Mouse (Mus musculus): ENCODE measurements around the gene Ddx42. TPM values are rescaled to one million over a fixed set of nuclear protein-coding genes. Genes with fewer than 3 reads are reported as not detected.
"Not testable (repeated sequence)": the region's sequence is repeated elsewhere in the genome, so short reads cannot be mapped to it uniquely, and the experiment has no call there.

Ddx42 gene
- polyA plus RNA-seq, 1 experiment from 2014 or later: 70.0 TPM

DNA sequence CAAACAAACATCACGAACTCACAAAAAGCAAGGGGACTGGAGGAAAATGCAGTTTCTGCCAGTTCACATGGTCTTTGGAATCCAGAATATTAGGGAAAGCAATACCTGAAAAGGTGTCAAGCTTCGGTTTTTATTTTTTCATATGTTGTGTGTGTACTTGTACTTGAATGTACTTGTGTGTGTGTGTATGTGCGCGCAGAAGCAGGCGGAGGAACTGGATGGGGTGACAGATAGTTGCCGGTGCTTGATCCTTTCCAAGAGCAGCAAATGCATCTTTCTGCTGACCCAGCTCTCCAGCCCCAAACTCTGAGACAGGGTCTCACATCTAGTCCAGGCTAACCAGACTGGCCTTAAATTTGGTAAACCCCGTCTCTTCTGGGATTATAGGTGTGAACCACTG is 21.8 kb upstream of the Ddx42 start:
- H3K27me3 ChIP-seq (ENCODE audit: control insufficient read depth, insufficient read depth, low read length): no peaks in the 10 kb centered on the region
- WGBS: 91% methylated on average over 7 of the region's 7 CpGs
- no peak overlapping the region for H3K4me3 ChIP-seq (replicated peaks; ENCODE audit: low read length)
- peaks cover 5% of the 10 kb centered on the region; the same call in 1 of the 2 replicates for H3K4me1 ChIP-seq (ENCODE audit: control insufficient read depth, insufficient read depth, low read length)
- no peak overlapping the region for H3K9ac ChIP-seq (ENCODE audit: low read length)
- H3K4me2 ChIP-seq (ENCODE audit: low read depth, low read length): no peak overlapping the region
- H3K36me3 ChIP-seq (ENCODE audit: control insufficient read depth, insufficient read depth, low read length): peaks cover 10% of the 10 kb centered on the region; the same call in 1 of the 2 replicates
- no peaks in the 10 kb centered on the region for H3K9me3 ChIP-seq (replicated peaks; ENCODE audit: control insufficient read depth, low read length)
- no peak for ATAC-seq (ENCODE audit: insufficient read depth, low FRiP score)
- H3K27ac ChIP-seq (ENCODE audit: low read length): 0 out of 2 replicates have a peak overlapping the region, but pooled peaks have one; percentile 17

DNA sequence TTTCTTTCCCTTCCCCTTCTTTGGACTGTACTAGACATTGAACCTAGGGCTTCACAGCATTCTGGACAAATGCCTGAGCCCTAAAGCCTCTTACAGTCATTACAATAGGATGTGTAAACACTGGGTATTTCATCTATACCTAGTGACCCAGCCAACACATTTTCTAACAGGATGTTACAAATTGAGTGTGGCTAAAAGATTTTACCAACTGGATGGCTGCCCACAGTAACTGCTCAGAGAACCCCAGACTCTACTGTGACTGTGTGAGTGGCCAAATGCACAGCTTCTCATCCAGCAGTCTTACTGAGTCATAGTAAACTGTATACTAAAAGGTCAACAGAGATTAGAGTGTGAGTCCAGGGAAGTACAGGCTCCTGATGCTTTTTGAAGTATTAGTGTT is 21.4 kb upstream of the Ddx42 start:
- Histone ChIP-seq H3K27ac (ENCODE audit: low read length) (0 out of 2 replicates have a peak overlapping the region, but pooled peaks have one; percentile 17), H3K36me3 (ENCODE audit: control insufficient read depth, insufficient read depth, low read length) (peaks cover 10% of the 10 kb centered on the region; the same call in 1 of the 2 replicates), H3K4me2 (ENCODE audit: low read depth, low read length) (no peak overlapping the region), H3K4me1 (ENCODE audit: control insufficient read depth, insufficient read depth, low read length) (peaks cover 5% of the 10 kb centered on the region; the same call in 1 of the 2 replicates), H3K27me3 (ENCODE audit: control insufficient read depth, insufficient read depth, low read length) (no peaks in the 10 kb centered on the region), H3K4me3 (replicated peaks; ENCODE audit: low read length) (no peak overlapping the region), H3K9me3 (replicated peaks; ENCODE audit: control insufficient read depth, low read length) (no peaks in the 10 kb centered on the region), H3K9ac (ENCODE audit: low read length) (no peak overlapping the region)
- no peak for ATAC-seq (ENCODE audit: insufficient read depth, low FRiP score)

DNA sequence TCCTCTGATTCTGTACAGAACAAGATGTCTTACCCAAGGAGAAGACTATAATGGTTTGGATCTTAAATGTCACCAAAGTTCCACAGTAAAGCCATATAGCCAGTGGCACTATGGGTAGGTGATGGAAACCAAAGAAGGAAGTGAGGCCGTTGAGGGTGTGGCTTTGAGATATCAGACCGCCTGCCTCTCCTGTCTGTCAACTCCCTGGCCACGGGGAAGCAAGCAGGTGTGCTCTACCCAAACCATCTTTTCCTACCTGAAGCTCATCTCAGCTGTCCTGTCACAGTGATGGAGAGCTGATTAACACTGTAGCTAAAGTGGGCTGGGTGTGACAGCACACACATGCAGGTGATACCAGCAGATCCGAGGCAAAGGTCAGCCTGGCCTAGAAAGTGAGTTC is 18.4 kb upstream of the Ddx42 start:
- no peak overlapping the region for H3K27ac ChIP-seq (ENCODE audit: low read length)
- H3K4me3 ChIP-seq (replicated peaks; ENCODE audit: low read length): no peak overlapping the region
- peaks cover 10% of the 10 kb centered on the region; the same call in 1 of the 2 replicates for H3K36me3 ChIP-seq (ENCODE audit: control insufficient read depth, insufficient read depth, low read length)
- H3K9ac ChIP-seq (ENCODE audit: low read length): no peak overlapping the region
- H3K27me3 ChIP-seq (ENCODE audit: control insufficient read depth, insufficient read depth, low read length): no peaks in the 10 kb centered on the region
- no peaks in the 10 kb centered on the region for H3K4me1 ChIP-seq (ENCODE audit: control insufficient read depth, insufficient read depth, low read length)
- no peak for ATAC-seq (ENCODE audit: insufficient read depth, low FRiP score)
- 76% methylated on average over 4 of the region's 4 CpGs for WGBS
- no peak overlapping the region for H3K4me2 ChIP-seq (ENCODE audit: low read depth, low read length)
- H3K9me3 ChIP-seq (replicated peaks; ENCODE audit: control insufficient read depth, low read length): no peaks in the 10 kb centered on the region

DNA sequence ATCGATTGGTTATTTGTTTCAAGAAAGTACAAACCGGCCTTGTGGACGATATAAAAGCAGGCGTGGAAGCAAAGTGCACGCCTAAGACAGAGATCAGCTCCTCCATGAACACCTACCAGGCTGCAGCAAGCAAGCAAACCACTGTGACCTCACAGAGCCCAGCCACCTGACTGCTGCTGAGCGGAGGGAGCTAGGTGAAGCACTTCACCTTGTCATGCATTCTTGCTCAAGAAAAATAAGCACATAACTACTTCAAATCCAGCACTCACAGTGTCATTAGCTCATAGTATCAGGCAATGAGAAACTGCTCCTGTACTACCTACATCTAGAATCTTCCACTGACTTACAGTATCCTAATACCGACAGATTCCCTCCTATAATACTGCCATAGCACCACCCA is 16.7 kb upstream of the Ddx42 start:
- H3K36me3 ChIP-seq (ENCODE audit: control insufficient read depth, insufficient read depth, low read length): peaks cover 10% of the 10 kb centered on the region; the same call in 1 of the 2 replicates
- H3K4me3 ChIP-seq (replicated peaks; ENCODE audit: low read length); H3K9me3 ChIP-seq (replicated peaks; ENCODE audit: control insufficient read depth, low read length); H3K4me2 ChIP-seq (ENCODE audit: low read depth, low read length); H3K27ac ChIP-seq (ENCODE audit: low read length); ATAC-seq (ENCODE audit: insufficient read depth, low FRiP score); H3K4me1 ChIP-seq (ENCODE audit: control insufficient read depth, insufficient read depth, low read length); H3K27me3 ChIP-seq (ENCODE audit: control insufficient read depth, insufficient read depth, low read length); H3K9ac ChIP-seq (ENCODE audit: low read length): not testable (repeated sequence)
- 92% methylated on average over 7 of the region's 7 CpGs for WGBS

DNA sequence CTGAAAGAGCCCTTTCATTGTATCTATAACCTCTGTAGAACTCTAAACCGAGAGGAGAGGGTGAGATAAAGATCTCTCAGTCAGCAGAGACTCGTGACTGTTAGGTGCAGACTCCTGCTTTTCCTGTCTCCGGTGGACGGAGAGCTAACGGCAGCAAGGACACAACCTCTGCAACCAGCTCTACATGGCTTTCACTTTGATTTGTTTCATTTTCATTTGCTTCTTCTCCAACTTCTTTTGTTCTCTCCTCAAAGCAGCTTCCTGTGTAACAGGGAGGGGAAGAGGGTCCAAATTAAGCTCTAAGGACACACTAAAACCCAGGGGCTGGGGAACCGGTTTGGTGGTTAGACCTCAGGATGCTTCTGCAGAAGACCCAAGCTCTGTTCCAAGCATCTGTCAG is 16.0 kb upstream of the Ddx42 start:
- H3K9ac ChIP-seq (ENCODE audit: low read length): no peak overlapping the region
- ATAC-seq (ENCODE audit: insufficient read depth, low FRiP score): no peak
- no peak overlapping the region for H3K4me3 ChIP-seq (replicated peaks; ENCODE audit: low read length)
- 74% methylated on average over 6 of the region's 6 CpGs for WGBS
- H3K27ac ChIP-seq (ENCODE audit: low read length): no peak overlapping the region
- H3K27me3 ChIP-seq (ENCODE audit: control insufficient read depth, insufficient read depth, low read length): no peaks in the 10 kb centered on the region
- no peak overlapping the region for H3K4me2 ChIP-seq (ENCODE audit: low read depth, low read length)
- no peaks in the 10 kb centered on the region for H3K4me1 ChIP-seq (ENCODE audit: control insufficient read depth, insufficient read depth, low read length)
- no peaks in the 10 kb centered on the region for H3K9me3 ChIP-seq (replicated peaks; ENCODE audit: control insufficient read depth, low read length)
- peaks cover 14% of the 10 kb centered on the region; the same call in 1 of the 2 replicates for H3K36me3 ChIP-seq (ENCODE audit: control insufficient read depth, insufficient read depth, low read length)

DNA sequence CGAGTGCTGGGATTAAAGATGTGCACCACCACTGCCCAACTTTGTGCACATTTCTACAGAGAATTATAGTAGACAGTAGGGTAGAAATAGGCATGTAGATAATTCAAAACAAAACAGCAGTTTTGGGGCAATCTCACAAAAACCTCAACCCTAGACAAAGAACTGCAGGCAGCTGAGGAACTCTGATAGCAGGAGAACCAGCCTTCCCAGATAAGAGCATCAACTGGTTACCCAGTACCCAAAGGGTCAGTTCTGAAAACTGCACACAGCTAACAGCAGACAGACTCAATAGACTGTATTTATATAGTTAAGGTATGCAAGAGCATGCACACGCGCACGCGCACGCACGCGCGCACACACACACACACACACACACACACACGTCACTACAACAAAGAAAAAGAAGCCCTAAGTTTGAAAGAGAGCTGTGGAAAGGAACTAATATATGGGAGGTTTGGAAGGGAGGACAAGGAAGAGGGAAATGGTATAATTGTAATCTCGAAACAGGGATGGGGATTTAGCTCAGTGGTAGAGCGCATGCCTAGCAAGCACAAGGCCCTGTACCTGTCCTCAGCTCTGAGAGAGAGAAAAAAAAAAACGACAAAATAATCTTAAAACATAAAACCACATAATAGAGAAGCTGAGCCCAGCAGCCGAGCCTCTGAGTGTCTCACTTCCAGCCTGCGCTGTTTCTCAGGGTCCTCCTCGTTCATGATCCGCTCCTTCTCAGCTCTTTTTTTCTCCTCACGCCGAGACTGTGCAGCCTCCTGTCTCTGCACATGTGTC is 15.2 kb upstream of the Ddx42 start:
- H3K9me3 ChIP-seq (replicated peaks; ENCODE audit: control insufficient read depth, low read length): no peaks in the 10 kb centered on the region
- ATAC-seq (ENCODE audit: insufficient read depth, low FRiP score): no peak
- no peak overlapping the region for H3K4me2 ChIP-seq (ENCODE audit: low read depth, low read length)
- no peak overlapping the region for H3K9ac ChIP-seq (ENCODE audit: low read length)
- no peak overlapping the region for H3K4me3 ChIP-seq (replicated peaks; ENCODE audit: low read length)
- H3K36me3 ChIP-seq (ENCODE audit: control insufficient read depth, insufficient read depth, low read length): peaks cover 14% of the 10 kb centered on the region; the same call in 1 of the 2 replicates
- no peak overlapping the region for H3K27ac ChIP-seq (ENCODE audit: low read length)
- no peaks in the 10 kb centered on the region for H3K4me1 ChIP-seq (ENCODE audit: control insufficient read depth, insufficient read depth, low read length)
- WGBS: 89% methylated on average over 19 of the region's 19 CpGs
- H3K27me3 ChIP-seq (ENCODE audit: control insufficient read depth, insufficient read depth, low read length): no peaks in the 10 kb centered on the region

DNA sequence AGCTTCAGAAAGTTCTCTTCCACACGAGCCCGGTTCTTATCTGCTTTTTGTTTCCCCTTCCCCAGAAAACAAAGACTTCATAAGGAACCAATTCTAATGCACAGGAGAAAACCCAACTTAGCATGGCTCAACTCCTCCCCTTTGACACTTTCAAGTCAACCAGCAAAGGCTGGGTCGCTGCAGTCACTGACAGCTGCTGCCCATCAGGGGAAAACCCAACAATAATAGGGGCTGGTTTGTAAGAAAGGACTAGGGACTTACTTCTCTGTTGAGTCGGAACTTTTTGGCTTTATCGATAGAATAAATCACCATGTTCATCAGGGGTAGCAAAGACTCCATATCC is 14.6 kb upstream of the Ddx42 start, which contains the start of gene Strada:
Gene Strada (minus strand): TSS at position 46 of the 343 bp plus-strand sequence.
- no peaks in the 10 kb centered on the region for H3K4me1 ChIP-seq (ENCODE audit: control insufficient read depth, insufficient read depth, low read length)
- no peak for ATAC-seq (ENCODE audit: insufficient read depth, low FRiP score)
- no peaks in the 10 kb centered on the region for H3K9me3 ChIP-seq (replicated peaks; ENCODE audit: control insufficient read depth, low read length)
- peaks cover 14% of the 10 kb centered on the region; the same call in 1 of the 2 replicates for H3K36me3 ChIP-seq (ENCODE audit: control insufficient read depth, insufficient read depth, low read length)
- H3K9ac ChIP-seq (ENCODE audit: low read length): no peak within 1 kb of the TSS
- H3K27ac ChIP-seq (ENCODE audit: low read length): no peak within 1 kb of the TSS
- WGBS: 73% methylated on average over 5 of the region's 5 CpGs
- H3K4me3 ChIP-seq (replicated peaks; ENCODE audit: low read length): no peak within 1 kb of the TSS
- no peaks in the 10 kb centered on the region for H3K27me3 ChIP-seq (ENCODE audit: control insufficient read depth, insufficient read depth, low read length)
- H3K4me2 ChIP-seq (ENCODE audit: low read depth, low read length): no peak within 1 kb of the TSS

DNA sequence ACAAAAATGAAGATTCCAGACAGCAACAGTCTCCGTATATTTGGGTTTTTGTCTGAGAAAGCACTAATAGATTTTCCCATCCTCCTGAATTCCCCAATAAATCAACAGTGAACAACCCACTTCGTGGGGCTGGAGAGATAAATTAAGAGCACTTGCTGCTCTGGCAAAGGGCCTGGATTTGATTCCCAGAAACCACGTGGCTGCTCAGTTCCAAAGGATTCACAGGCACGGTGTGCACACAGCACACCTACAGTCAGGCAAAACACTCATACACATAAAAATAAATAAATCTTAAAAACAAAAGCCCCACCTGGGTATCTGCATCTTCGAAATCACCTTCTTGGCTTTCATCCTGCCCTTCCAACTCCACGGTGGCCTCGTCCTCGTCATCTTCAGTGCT is 4.0 kb upstream of the Ddx42 start:
- Histone ChIP-seq H3K27ac (ENCODE audit: low read length) (no peak overlapping the region), H3K4me2 (ENCODE audit: low read depth, low read length) (no peak overlapping the region), H3K9ac (ENCODE audit: low read length) (no peak overlapping the region), H3K27me3 (ENCODE audit: control insufficient read depth, insufficient read depth, low read length) (no peaks in the 10 kb centered on the region), H3K4me1 (ENCODE audit: control insufficient read depth, insufficient read depth, low read length) (peaks cover 13% of the 10 kb centered on the region), H3K4me3 (replicated peaks; ENCODE audit: low read length) (no peak overlapping the region), H3K36me3 (ENCODE audit: control insufficient read depth, insufficient read depth, low read length) (peaks cover 14% of the 10 kb centered on the region), H3K9me3 (replicated peaks; ENCODE audit: control insufficient read depth, low read length) (no peaks in the 10 kb centered on the region)
- 86% methylated on average over 8 of the region's 8 CpGs for WGBS
- ATAC-seq (ENCODE audit: insufficient read depth, low FRiP score): no peak

DNA sequence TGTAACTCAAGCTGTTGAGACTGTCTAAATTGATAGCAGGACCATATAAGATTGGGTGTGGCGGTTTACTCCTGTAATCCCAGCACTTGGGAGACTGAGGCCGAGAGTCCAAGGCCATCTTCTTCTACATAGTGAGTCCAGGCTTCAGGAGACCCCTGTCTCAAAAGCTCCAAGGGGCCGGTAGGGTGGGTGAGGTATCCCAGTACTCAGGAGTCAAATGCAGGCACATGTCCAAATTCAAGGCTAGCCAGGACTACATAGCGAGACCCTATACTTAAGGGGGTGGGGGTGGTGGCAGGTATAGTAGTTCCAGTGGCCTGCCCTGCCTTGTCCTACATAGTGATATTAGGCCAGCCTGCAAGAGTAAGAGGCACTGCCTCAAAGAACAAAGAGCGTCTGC is 1.9 kb upstream of the Ddx42 start:
- Histone ChIP-seq H3K27me3 (ENCODE audit: control insufficient read depth, insufficient read depth, low read length) (no peaks in the 10 kb centered on the region), H3K4me1 (ENCODE audit: control insufficient read depth, insufficient read depth, low read length) (peaks cover 22% of the 10 kb centered on the region), H3K4me2 (ENCODE audit: low read depth, low read length) (peak overlapping the region; percentile 61), H3K36me3 (ENCODE audit: control insufficient read depth, insufficient read depth, low read length) (peaks cover 3% of the 10 kb centered on the region; the same call in 1 of the 2 replicates), H3K27ac (ENCODE audit: low read length) (no peak overlapping the region), H3K9me3 (replicated peaks; ENCODE audit: control insufficient read depth, low read length) (no peaks in the 10 kb centered on the region), H3K4me3 (replicated peaks; ENCODE audit: low read length) (peak overlapping the region; percentile 99), H3K9ac (ENCODE audit: low read length) (peak overlapping the region; percentile 79)
- 83% methylated on average over 5 of the region's 5 CpGs for WGBS
- no peak for ATAC-seq (ENCODE audit: insufficient read depth, low FRiP score)
